Mouse (Mus musculus): Measurements from ENCODE around the gene Nelfb. TPM values are rescaled to one million over a fixed set of nuclear protein-coding genes. Genes with fewer than 3 reads are reported as not detected.
A peak's percentile ranks its signal among the peaks of the same experiment; 100 is the strongest.
"Not testable (repeated sequence)": the region's sequence is repeated elsewhere in the genome, so short reads cannot be mapped to it uniquely, and the experiment has no call there.

The Nelfb gene
- polyA plus RNA-seq (2012; ENCODE audit: insufficient read depth, insufficient read length, missing spikeins): 15.4 and 19.0 TPM in 2 replicates

DNA sequence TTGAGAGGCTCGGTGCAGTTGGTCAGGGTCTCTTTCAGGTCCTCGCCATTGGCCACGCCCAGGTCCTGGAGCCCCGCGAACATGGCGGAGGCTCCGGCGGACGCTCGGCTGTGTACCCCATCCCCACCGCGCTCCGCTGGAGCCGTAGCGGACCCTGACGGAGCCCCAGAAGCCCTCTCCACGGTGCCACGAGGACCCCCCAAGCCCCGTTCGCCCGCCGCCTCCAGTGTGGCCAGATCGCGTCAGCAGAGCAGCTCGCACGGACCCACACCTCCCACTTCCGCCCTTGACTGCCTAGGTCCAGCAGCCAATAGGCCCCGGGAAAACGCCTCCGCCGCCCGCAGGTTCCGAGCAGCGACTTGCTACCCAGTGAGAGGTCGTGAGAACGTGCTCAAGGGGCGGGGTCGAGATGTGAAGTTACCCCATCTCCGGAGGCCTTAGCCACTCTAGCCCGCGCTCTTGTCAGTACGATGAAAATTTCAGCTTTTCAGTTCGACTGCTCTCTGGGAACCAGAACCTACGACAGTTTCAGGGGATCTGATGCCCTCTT lies at the start of gene Nelfb:
Nelfb (minus strand) TSS at position 369 of the 550 bp plus-strand sequence.
- H3K4me3 ChIP-seq (ENCODE audit: insufficient read depth, low read depth, low read length): peak within 1 kb of the TSS; percentile 75
- peaks cover 10% of the 10 kb centered on the region for H3K4me1 ChIP-seq (ENCODE audit: control insufficient read depth, insufficient read depth, insufficient read length, low read length)
- H3K27ac ChIP-seq (replicated peaks; ENCODE audit: low read depth, low read length): peak within 1 kb of the TSS; percentile 83

DNA sequence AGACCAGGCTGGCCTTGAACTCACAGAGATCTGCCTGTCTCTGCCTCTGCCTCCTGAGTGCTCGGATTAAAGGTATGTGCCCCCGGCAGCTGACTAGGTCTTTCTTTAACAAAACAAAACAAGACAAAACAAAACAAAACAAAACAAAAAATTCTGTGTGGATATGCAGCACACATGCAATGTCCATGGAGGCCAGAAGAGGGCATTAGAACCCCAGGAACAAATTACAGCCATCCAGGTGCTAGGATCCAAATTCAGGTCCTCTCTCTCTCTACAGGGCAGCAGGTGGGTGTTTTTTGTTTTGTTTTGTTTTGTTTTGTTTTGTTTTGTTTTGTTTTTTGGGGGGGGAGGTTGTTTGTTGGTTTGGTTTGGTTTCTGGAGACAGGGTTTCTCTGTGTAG lies 47.6 kb upstream of the Nelfb start:
- Histone ChIP-seq H3K4me3 (ENCODE audit: insufficient read depth, low read depth, low read length) (no peak overlapping the region), H3K4me1 (ENCODE audit: control insufficient read depth, insufficient read depth, insufficient read length, low read length) (peaks cover 7% of the 10 kb centered on the region), H3K27ac (replicated peaks; ENCODE audit: low read depth, low read length) (no peak overlapping the region)

DNA sequence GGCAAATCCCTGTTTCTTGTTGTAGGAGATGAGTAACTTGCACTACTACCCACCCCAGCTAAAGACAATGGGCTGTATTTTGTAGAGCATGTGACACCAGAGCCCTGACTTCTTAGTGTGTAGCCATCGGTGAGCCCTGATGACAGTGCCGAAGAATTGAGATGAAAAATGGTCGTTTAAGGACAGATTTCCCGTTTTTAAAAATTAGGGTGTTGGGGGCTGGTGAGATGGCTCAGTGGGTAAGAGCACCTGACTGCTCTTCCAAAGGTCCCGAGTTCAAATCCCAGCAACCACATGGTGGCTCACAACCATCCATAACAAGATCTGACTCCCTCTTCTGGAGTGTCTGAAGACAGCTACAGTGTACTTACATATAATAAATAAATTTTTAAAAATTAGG lies 46.0 kb upstream of the Nelfb start:
- not testable (repeated sequence) for H3K4me1 ChIP-seq (ENCODE audit: control insufficient read depth, insufficient read depth, insufficient read length, low read length); H3K27ac ChIP-seq (replicated peaks; ENCODE audit: low read depth, low read length); H3K4me3 ChIP-seq (ENCODE audit: insufficient read depth, low read depth, low read length)

DNA sequence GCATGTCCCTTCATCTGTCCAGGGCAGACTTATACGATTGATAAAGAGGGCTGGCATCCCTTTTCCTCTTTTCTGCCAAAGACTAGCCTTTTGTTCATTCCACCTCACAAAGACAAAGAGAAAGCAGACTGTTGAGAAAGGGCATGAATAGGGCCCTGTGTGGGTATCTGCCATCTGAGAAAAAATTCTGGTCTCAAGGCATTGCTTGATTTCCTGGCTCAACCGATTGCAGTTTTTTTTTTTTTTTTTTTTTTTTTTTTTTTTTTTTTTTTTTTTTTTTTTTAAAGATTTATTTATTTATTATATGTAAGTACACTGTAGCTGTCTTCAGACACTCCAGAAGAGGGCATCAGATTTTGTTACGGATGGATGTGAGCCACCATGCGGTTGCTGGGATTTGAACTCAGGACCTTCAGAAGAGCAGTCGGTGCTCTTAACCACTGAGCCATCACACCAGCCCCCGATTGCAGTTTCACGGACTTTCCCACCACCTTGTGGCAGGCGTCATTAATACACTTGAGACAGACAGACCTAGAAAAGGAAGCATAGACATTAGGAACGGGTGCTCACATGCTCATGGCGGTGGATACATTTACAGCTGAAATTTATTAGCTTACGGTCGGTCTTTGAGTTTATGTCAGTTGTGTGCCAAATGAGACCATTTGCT lies 45.3 kb upstream of the Nelfb start:
- not testable (repeated sequence) for H3K4me1 ChIP-seq (ENCODE audit: control insufficient read depth, insufficient read depth, insufficient read length, low read length); H3K27ac ChIP-seq (replicated peaks; ENCODE audit: low read depth, low read length)
- peak overlapping the region; percentile 30; the same call in 1 of the 2 replicates for H3K4me3 ChIP-seq (ENCODE audit: insufficient read depth, low read depth, low read length)

DNA sequence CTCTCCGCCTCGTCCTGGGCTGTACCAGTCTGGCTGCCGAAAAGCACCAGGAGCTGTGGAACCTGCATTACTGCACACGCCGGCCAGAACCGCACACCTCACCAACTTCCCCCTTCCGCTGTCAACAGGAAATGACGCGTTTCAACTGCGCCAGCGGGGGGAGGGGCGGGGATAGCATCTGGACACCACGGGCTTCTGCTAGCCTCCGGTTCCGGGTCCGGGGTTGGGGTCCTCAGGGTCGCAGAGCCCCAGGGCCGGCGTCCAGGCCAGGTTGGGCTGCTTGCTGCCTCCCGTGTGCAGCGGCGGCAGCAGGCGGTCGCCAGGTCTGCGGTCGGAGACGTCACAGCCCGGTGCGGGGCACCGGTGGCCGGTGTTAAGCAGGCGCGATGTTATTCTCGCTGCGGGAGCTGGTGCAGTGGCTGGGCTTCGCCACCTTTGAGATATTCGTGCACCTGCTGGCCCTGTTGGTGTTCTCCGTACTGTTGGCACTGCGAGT lies 44.0 kb upstream of the Nelfb start, which contains the start of gene Tmem203:
Tmem203 (plus strand) TSS at position 156 of the 496 bp plus-strand sequence.
- Histone ChIP-seq H3K4me1 (ENCODE audit: control insufficient read depth, insufficient read depth, insufficient read length, low read length) (no peaks in the 10 kb centered on the region), H3K27ac (replicated peaks; ENCODE audit: low read depth, low read length) (peak within 1 kb of the TSS; percentile 59; the same call in 1 of the 2 replicates), H3K4me3 (ENCODE audit: insufficient read depth, low read depth, low read length) (peak within 1 kb of the TSS; percentile 98)

DNA sequence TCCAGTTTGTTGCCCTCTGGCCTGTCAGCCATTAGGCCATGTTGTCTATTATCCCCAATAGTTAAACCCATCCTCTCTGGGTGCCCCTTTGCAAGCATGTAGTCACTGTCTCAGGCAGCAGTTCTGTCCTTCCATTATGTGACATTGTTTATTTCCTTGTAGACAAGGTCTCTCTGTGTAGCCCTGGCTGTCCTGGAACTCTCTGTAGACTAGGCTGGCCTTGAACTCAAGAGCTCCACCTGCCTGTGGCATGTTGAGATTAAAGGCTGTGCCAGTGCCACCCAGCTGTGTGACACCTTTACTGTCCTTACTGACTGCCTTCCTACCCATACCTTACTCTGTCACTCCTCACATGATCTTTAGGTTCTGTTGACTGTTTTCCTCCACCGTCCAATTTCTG lies 41.0 kb upstream of the Nelfb start:
- Histone ChIP-seq H3K4me1 (ENCODE audit: control insufficient read depth, insufficient read depth, insufficient read length, low read length) (no peaks in the 10 kb centered on the region), H3K4me3 (ENCODE audit: insufficient read depth, low read depth, low read length) (no peak overlapping the region), H3K27ac (replicated peaks; ENCODE audit: low read depth, low read length) (no peak overlapping the region)

DNA sequence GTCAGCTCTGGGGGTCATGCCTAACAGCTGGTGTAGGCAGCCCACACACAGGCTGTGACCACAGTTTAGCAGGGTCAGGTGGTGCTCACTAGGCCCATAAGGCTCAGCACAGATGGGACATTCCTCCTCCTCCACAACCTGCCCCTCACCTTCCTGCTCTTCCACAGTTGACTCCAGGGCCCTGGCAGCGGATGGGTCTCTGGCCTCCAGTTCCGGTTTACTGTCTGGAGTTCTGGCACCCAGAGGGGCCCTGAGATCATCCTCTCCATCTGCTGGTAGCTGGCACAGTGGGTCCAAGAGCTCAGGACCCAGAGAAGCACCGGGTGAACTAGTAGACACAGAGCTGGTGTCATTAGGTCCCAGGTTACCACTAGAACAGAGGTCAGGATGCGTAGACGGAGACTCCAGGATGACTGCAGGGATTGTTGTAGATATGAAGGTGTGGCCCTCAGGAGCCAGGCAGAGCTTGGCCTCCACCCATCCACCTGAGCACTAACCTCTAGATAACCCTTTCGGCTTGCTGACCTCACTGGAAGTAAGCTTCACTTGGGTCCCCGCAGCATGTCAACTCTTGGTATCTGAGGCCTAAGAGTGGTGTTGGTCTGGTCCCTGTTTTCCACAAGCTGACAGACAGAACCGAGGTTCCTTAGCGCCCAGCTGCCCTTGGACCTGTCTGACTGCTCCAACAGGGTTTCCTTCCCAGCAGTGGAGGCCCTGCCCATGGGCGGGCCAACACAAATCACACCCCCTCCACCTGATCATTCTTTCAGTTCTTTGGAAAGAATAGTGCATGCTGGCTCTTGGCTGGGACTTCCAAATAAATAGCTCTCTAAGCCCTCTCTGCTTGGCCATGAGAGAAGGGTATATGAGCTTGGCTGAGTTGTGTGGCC lies 35.1 kb upstream of the Nelfb start, which contains the start of gene AL732309.1:
AL732309.1 (minus strand) TSS at position 681 of the 890 bp plus-strand sequence.
- Histone ChIP-seq H3K4me1 (ENCODE audit: control insufficient read depth, insufficient read depth, insufficient read length, low read length) (peaks cover under 1% of the 10 kb centered on the region; the same call in 1 of the 2 replicates), H3K4me3 (ENCODE audit: insufficient read depth, low read depth, low read length) (no peak within 1 kb of the TSS), H3K27ac (replicated peaks; ENCODE audit: low read depth, low read length) (no peak within 1 kb of the TSS)

DNA sequence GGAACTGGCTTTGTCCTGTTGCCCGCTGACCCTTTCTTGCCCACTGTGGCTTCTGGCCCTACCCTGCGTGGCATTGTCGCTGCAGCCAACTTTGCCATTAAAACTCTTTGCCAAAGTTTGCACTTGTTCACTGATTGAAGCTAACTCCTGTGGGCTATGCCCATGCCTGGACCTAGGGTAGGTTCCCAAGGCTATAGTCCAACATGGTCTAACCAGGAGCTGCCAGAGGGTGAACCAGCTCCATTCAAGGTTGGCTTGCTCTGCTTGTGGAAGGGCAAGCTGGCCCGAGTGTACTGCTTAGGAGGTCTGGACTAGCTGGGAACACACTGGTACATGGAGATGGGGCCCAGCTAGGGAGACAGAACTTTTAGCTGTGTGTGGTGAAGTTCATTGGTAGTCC lies 32.9 kb upstream of the Nelfb start:
- Histone ChIP-seq H3K4me1 (ENCODE audit: control insufficient read depth, insufficient read depth, insufficient read length, low read length) (peaks cover 3% of the 10 kb centered on the region; the same call in 1 of the 2 replicates), H3K4me3 (ENCODE audit: insufficient read depth, low read depth, low read length) (no peak overlapping the region), H3K27ac (replicated peaks; ENCODE audit: low read depth, low read length) (no peak overlapping the region)

DNA sequence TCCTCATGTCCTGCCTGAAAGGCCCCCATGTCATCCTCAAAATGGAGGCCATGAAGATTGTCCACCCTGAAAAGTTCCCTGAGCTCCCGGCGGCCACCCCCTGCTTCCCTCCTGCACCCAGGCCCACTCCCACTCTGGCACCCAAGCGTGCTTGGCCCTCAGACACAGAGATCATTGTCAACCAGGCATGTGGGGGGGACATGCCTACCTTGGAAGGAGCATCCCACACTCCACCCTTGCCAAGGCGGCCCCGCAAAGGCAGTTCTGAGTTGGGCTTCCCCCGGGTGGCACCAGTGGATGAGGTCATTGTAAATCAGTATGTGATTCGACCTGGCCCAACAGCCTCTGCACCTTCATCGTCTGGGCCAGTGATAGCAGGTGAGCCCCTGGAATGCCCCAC lies 32.1 kb upstream of the Nelfb start:
- Histone ChIP-seq H3K4me3 (ENCODE audit: insufficient read depth, low read depth, low read length) (no peak overlapping the region), H3K27ac (replicated peaks; ENCODE audit: low read depth, low read length) (no peak overlapping the region), H3K4me1 (ENCODE audit: control insufficient read depth, insufficient read depth, insufficient read length, low read length) (peaks cover 3% of the 10 kb centered on the region; the same call in 1 of the 2 replicates)

DNA sequence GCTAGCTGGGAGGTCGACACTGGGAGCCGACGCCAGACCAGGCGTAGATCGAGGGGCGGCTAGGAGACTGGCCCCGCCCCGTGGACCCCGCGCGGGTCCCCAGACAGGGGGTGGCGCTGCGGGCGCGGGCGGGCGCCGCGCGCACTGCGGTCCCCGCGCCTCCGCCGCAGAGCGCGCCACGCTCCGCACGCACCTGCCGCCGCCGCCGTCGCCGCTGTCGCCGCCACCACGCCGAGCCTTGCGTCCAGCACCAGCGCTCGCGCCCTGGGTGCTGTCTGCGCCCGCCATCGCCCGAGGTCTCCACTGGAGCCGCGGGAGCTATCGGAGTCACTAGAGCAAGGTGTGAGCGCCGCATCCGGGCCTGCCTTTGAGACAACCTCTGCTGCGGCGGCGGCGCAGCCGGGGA lies 30.8 kb upstream of the Nelfb start, which contains the start of the genes Rnf208 and Cysrt1:
Rnf208 (plus strand) TSS at position 155 of the 406 bp plus-strand sequence.
Cysrt1 (minus strand) TSS at position 352 of the 406 bp plus-strand sequence.
- peak within 1 kb of the TSS; percentile 57 for H3K4me3 ChIP-seq (ENCODE audit: insufficient read depth, low read depth, low read length)
- H3K27ac ChIP-seq (replicated peaks; ENCODE audit: low read depth, low read length): no peak within 1 kb of the TSS
- H3K4me1 ChIP-seq (ENCODE audit: control insufficient read depth, insufficient read depth, insufficient read length, low read length): peaks cover 3% of the 10 kb centered on the region; the same call in 1 of the 2 replicates

DNA sequence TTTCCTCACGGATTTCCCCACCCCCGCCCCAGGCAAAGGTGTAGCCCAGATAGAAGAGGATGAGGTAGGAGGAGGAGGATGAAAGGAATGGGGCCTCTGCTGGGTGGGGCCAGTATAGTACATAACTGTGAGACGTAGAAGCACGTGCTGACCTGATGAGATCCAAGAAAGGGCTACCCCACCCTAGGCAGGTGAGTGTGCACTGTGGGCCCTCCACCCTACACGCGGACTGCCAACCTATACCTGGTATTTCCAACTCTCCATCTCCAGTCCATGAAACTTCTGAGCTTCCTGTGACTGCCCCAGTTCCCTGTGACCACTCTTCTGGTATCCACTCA lies 30.1 kb upstream of the Nelfb start:
- no peak overlapping the region for H3K27ac ChIP-seq (replicated peaks; ENCODE audit: low read depth, low read length)
- peaks cover 3% of the 10 kb centered on the region; the same call in 1 of the 2 replicates for H3K4me1 ChIP-seq (ENCODE audit: control insufficient read depth, insufficient read depth, insufficient read length, low read length)
- H3K4me3 ChIP-seq (ENCODE audit: insufficient read depth, low read depth, low read length): peak overlapping the region; percentile 57; the same call in 1 of the 2 replicates

DNA sequence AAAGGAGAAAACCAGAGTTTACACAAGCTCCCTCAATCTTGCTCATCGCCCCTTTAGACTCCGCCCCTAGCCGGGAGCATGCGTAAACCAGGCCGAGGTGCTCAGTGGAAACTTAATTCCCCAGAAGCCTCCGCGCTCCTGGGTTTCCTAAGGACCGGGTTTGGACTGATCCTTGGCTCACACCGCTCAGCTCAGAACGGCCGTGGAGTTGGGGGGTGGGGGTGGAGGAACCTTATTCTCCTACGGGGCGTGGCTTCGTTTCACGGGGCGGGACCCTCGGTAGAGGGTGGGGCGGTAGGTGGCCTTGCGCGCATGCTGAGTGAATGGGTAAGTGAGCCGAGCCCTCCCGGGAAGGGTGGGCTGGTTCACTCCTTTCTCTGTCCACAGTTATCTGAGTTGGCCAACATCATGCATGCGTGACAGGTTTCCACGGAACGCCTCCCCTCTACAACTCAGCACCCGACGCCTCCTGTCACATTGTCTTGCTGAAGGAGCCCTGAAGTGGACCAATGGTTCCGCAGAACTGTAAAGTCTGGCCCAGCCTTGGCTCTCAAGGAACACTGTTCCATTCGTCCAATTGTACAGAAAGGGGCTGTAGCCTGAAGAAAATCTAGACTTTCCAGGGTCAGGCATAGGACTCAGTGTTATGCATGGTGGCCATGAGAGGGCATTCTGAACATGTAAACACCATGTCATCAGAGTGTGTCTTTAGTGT lies 29.6 kb upstream of the Nelfb start:
- Histone ChIP-seq H3K27ac (replicated peaks; ENCODE audit: low read depth, low read length) (no peak overlapping the region), H3K4me3 (ENCODE audit: insufficient read depth, low read depth, low read length) (peak overlapping the region; percentile 57), H3K4me1 (ENCODE audit: control insufficient read depth, insufficient read depth, insufficient read length, low read length) (peaks cover 3% of the 10 kb centered on the region; the same call in 1 of the 2 replicates)

DNA sequence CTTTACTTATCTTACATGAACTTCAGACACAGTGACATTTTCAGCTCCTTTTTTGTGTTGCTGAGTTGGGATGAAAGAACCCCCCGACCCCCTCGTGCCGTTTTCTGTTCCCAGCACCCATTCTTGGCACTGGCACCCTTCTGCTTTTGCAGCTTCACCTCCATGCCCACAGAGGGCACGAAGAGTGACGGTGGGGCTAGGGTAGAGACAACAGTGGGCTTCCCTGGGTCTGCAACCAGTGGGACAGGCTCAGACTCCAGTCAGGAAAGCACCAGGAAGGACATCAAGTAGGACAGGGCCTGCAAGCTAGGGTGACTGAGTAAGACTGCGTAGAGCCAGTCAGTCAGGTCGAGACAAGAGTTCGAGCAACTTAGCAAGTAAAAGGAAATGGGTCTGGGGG lies 29.0 kb upstream of the Nelfb start:
- no peak overlapping the region for H3K27ac ChIP-seq (replicated peaks; ENCODE audit: low read depth, low read length)
- peak overlapping the region; percentile 57; the same call in 1 of the 2 replicates for H3K4me3 ChIP-seq (ENCODE audit: insufficient read depth, low read depth, low read length)
- peaks cover 3% of the 10 kb centered on the region; the same call in 1 of the 2 replicates for H3K4me1 ChIP-seq (ENCODE audit: control insufficient read depth, insufficient read depth, insufficient read length, low read length)

DNA sequence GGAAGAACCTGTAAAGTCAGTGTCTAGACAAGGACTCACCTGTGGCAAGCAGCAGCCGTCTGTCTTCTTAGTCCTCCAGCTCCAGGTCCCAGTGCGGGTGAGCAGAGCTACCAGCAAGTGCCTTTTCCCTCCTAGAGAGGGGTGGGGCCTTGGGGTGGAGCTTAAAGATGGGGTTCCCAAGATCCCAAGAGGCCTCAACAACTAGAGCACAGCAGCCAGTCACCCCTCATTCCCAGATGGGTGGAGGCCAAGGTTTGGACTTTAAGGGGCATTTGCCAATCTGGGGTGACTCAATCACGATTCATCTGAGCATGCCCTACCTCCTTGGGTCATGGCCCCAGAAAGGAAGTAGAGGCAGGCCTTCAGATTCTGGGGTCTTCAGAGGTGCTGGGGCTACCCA lies 28.5 kb upstream of the Nelfb start:
- Histone ChIP-seq H3K27ac (replicated peaks; ENCODE audit: low read depth, low read length) (no peak overlapping the region), H3K4me3 (ENCODE audit: insufficient read depth, low read depth, low read length) (no peak overlapping the region), H3K4me1 (ENCODE audit: control insufficient read depth, insufficient read depth, insufficient read length, low read length) (peaks cover 3% of the 10 kb centered on the region; the same call in 1 of the 2 replicates)

Measured in brown adipose tissue, adult 24 weeks (tissue).